Mouse (Mus musculus) lung, postnatal 36 days (tissue): ENCODE results near the gene Magi1.

Experiments
- DNase-seq: peaks from one replicate; pipeline ENCODE4 v3.0.0; 2022; ENCODE audit warnings: mixed read lengths

Gene Magi1

GRCm38 (mm10) chr6:93792309-93793215, 491.2 kb downstream of the Magi1 start:
- DNase-seq, result no peak

- DNase-seq, result no peak
Measured at GRCm38 (mm10) chr6:93789721-93790120, 494.0 kb downstream of the Magi1 start.

- no peak for DNase-seq
Measured at GRCm38 (mm10) chr6:93787042-93787441, 496.7 kb downstream of the Magi1 start.

DNA sequence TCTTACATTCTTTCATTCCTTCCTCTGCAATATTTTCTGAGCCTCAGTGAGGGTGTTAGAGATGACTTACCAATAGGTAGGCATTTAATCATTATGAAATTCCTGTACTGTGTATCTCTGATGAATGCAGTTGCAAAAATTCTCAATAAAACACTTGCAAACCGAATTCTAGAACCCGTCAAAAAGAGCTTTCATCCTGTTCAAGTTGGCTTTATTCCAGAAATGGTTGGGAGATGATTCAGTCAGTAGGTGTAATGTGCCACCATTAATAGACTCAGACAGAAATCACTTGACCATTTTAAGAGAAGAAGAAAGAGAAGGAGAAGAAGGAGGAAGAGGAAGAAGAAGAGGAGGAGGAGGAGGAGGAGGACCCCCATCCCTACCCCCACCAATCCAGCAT, 497.5 kb downstream of the Magi1 start:
- DNase-seq, result no peak

- no peak for DNase-seq
Measured at GRCm38 (mm10) chr6:93771081-93771480, 512.6 kb downstream of the Magi1 start.

DNA sequence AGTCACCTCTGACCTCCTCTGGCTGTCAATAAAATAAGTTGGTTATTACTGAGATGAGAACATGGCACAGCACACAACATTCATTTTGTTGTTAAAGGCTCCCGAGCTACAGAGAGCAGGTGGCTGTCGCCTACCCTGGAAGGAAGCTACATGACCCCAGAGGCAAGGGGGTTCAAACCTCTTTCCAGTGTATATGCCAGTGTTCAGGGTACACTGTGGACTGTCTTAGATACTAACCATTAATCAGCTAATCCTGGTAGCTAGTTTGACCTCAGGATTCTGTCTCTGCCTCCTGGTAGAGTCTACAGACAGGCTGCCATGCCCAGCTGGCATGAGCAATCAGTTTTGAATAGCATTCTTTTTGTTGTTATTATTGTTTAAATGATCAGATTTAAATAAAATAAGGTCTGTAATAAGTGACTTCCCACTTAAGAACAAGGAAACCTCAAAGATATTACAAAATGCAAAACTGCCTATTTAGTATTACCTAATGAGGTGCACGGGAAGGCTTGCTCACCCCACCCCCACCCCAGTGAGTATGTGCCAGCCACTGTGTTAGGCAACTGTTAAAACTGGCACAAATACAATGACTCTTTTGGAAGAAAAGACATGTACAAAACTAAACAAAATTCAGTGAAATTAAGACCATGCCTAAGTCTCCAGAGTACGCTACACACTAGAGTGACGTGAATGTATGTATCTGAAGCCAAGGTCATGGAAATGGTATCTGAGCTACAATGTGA, 513.3 kb downstream of the Magi1 start:
- DNase-seq, result no peak

DNA sequence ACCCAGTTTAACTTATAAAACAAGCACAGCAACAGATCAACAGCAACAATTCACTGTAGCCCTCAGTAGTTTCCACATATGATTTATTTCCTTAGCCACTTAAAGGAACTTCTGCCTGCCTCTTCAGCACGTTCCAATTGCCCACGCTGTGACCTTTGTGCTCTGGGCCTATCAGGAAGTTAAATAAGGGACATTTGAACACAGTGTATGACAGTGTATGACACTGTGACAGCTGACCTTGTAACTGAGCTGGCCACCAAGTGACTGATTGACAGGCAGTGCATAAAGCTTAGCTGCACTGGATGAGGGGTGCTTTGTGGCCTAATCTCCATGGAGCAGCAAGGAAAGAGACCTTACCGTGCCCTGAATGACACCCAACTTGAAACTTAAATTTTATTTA, 525.6 kb downstream of the Magi1 start:
- peak; percentile 12 for DNase-seq

GRCm38 (mm10) chr6:93757353-93758087, 526.2 kb downstream of the Magi1 start:
- peak; percentile 86 for DNase-seq

GRCm38 (mm10) chr6:93743145-93743544, 540.6 kb downstream of the Magi1 start:
- no peak for DNase-seq

- no peak for DNase-seq
Measured at GRCm38 (mm10) chr6:93739786-93740185, 543.9 kb downstream of the Magi1 start.

DNA sequence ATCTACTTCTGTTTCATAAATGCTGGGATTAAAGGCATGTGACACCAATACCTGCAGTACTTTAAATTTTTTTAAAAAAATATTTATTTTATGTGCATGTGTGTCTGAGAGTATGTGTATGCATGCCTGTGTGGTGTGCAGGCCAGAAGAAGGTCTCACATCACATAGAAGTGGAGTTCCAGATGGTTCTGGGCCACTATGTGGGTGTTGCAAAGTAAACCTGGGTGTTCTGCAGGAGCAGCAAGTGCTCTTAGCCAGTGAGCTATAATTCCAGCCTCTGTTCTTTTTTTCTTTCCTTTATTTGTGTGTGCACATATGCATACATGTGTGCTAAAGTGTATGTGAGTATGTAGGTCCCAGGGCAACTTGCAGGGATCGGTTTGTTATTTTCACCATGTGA, 546.6 kb downstream of the Magi1 start:
- no peak for DNase-seq

DNA sequence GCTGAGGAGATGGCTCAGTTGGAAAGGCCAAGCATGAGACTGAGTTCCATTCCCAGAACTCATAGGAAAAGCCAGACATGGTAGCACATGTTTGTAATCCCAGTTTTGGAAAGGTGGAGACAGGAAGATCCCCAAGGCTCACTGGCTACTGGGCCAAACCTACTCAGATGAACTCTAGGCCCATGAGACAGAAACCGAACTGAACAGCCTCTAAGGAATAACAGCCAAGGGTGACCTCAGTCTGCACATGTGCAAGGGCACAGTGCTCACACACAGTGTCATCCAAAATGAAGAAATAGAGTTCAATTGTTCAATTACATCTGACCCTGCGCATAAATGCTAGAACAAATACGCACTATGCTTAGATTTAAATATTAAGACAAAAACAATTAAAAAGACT, 547.6 kb downstream of the Magi1 start:
- no peak for DNase-seq

DNA sequence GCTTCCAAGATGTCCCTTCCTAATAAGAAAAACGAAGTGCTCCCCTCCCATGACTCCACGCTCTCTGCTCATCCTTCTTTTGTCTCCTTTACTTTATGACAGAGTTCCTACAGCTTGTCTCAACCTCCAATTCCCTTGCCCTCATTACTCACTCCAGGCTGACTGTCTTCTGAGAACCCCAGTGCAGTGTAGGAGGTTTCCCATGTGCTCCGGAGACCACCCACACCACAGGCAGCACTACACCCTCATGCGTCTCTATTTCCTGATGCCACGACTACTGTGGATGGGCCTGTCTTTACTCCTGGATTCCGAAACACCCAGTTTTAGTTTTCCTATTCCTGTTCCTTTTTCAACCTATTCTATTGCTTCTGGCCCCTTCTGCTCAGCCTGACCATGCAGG, 549.9 kb downstream of the Magi1 start:
- DNase-seq, result no peak

DNA sequence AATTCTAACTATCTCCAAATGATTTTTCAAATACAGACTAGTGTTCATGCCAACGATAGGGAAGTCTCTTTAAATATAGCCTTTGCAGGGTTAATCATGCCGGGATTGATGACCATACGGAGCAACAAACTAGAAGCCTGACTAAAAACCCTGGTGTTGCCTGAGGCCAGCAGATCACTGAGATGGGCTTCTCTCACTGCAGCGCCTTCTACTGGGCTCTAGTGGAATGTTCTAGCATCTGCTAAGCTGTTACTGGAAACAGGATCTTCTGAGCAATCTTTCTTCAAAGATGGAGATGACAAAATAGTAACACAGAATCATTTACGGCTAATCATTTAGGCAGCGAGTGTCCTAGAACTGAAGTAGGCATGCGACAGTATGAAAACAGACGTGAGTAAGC, 554.0 kb downstream of the Magi1 start:
- peak; percentile 28 for DNase-seq

DNA sequence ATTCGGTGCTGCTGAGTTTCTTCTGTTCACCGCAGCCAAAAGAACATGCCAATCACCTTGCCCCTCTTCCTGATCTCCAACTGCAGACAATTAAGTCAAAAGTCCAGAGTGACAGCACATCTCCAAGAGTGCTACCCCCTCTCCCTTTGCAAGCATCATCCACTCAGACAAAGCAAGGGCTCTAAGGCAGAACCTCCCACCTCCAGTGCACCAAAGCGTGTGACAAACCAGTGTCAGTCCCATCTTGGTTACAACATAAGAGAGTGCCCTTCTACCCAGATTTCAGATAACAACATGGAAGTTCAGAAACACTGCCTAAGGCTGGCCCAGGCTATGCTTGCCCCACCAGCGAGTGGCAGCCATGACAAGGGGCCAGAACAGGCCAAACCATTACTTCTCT, 554.9 kb downstream of the Magi1 start:
- DNase-seq, result no peak

DNA sequence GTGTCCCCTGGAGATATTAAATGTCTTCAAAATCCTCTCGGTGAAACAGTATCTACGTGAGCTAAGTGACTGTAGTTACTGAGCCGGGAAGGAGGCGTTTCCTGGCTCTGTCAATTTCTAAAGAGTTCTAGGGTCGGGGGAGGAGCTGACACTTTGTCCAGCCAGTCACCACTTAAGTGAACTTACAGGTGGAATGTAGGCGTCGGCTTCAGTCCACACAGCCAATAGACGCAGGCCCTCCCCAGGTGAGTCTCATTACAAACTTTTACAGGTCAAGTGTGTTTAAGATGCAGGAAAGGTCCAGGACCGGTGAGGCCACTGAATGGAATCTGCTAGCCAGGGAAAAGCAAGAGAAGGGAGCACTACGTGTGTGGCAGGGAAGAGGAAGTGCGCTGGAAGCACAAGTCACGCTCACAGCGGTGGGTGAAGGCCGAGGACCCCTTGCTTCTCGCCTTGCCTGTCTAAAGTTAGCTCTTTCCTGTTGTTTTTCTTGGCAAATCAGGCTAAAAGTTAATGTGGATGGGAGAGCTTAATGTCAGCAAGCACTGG, 556.0 kb downstream of the Magi1 start:
- peak; percentile 84 for DNase-seq

GRCm38 (mm10) chr6:93726829-93727455, 556.8 kb downstream of the Magi1 start:
- no peak for DNase-seq

DNA sequence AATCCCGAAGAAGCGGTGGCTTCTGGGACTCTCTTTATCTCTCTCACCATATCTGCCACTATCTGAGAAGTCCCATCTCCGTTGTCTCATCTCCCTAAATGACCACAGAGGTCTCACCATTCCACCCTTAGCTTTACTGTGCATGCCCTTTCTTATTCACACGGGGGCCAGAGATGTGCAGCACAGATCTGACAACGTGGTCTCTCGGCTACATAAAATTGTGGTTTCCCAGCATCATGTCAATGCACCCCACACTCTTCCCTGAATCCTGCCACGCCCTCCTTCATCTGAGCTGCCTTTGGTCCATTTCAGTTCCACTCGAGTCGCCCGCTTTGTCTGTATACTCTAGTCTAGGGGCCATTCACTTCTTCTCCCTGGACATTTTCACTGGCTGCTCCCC, 557.6 kb downstream of the Magi1 start:
- no peak for DNase-seq

GRCm38 (mm10) chr6:93724749-93725148, 559.0 kb downstream of the Magi1 start:
- DNase-seq, result no peak

- no peak for DNase-seq
Measured at GRCm38 (mm10) chr6:93723226-93723625, 560.5 kb downstream of the Magi1 start.

DNA sequence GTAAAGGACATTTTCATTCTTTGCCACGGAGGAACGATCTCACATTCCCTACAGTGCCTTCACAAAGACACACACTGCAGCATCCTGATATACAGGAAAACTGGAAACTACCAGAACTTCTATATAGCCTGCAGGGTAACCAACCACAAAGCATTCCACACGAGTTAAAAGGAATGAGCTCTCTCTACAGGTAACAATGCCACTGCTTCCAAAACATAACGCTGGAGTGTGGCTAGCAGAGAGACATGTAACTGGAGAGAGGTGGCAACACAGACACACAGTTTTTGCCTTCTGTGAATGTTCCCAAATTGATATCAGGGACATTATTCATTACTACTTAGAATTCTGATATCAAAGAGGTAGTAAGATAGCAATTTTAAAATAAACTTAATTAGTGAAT, 564.2 kb downstream of the Magi1 start:
- DNase-seq, result no peak

DNA sequence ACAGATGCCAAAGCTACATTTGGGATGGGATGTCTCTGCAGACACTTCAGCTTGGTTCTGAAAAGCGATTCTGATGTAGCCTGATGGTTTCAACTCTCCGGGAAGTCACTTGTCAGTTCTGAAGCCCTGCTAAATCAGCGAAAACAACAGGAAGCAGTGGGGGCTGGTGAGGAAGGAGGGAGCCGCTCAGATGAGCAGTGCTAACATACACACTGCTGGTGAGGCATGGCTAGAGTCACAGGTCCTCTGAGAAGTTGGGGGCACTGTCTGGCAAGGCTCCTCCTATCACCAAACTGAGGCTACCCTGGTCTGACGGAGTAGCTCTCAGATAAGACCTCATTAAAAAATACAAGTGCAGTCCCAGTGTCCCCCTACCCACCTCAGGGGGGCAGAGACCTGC, 565.3 kb downstream of the Magi1 start:
- no peak for DNase-seq
